Comparison of ENCODE assay signal across 8 mouse cellular contexts in genomic region chrX:16450496-16451078, GRCm38 (mm10).
A peak's percentile ranks its signal among the peaks of the same experiment; 100 is the strongest.
DNase-seq lines count a peak whose midpoint lies in the region; ATAC-seq lines count a peak whose summit lies in the region.

No protein-coding gene starts in this region.

- H3K9ac ChIP-seq in embryonic facial prominence, embryonic 13.5 days: no peak overlapping the region
- 0 out of 2 replicates have a peak overlapping the region, but pooled peaks have one; percentile 30 for H3K9ac ChIP-seq in midbrain, embryonic 16.5 days (ENCODE audit: low read depth, low read length)

- peak; percentile 0 for DNase-seq in gastrocnemius, adult 18-20 months (ENCODE audit: low spot score)
- no peak for DNase-seq in gastrocnemius, adult 8-10 months (ENCODE audit: low spot score in 2 of 2)
- DNase-seq in adrenal gland, adult 2 months: peak; percentile 33
- DNase-seq in induced T-regulatory cell, adult 2 months (ENCODE audit: low read depth): peak; percentile 0
- peak; percentile 5 to 12 for DNase-seq in left cerebral cortex, adult 8-10 months (ENCODE audit: low spot score in 2 of 2)
- peak; percentile 7 to 25 for DNase-seq in urinary bladder, postnatal 36 days (ENCODE audit: low spot score in 2 of 2)

- WGBS in embryonic facial prominence, embryonic 13.5 days: 7% methylated on average over 2 of the region's 2 CpGs
- WGBS in midbrain, embryonic 16.5 days: 7% methylated on average over 2 of the region's 2 CpGs

- H3K27ac ChIP-seq in embryonic facial prominence, embryonic 13.5 days: no peak overlapping the region
- no peak overlapping the region for H3K27ac ChIP-seq in midbrain, embryonic 16.5 days (ENCODE audit: low read length)

- no peaks in the 10 kb centered on the region for H3K9me3 ChIP-seq in embryonic facial prominence, embryonic 13.5 days
- no peaks in the 10 kb centered on the region for H3K9me3 ChIP-seq in midbrain, embryonic 16.5 days (replicated peaks; ENCODE audit: control insufficient read depth, low read length, poor library complexity, severe bottlenecking)

- H3K4me3 ChIP-seq in embryonic facial prominence, embryonic 13.5 days: no peak overlapping the region
- no peak overlapping the region for H3K4me3 ChIP-seq in midbrain, embryonic 16.5 days (ENCODE audit: low read depth, low read length)

- no peaks in the 10 kb centered on the region for H3K36me3 ChIP-seq in embryonic facial prominence, embryonic 13.5 days
- no peaks in the 10 kb centered on the region for H3K36me3 ChIP-seq in midbrain, embryonic 16.5 days (ENCODE audit: control insufficient read depth, insufficient read depth, low read length)

- H3K4me2 ChIP-seq in embryonic facial prominence, embryonic 13.5 days: peak overlapping the region; percentile 33; the same call in 1 of the 2 replicates
- H3K4me2 ChIP-seq in midbrain, embryonic 16.5 days (ENCODE audit: low read length): peak overlapping the region; percentile 33; the same call in 1 of the 2 replicates

- H3K27me3 ChIP-seq in embryonic facial prominence, embryonic 13.5 days: no peaks in the 10 kb centered on the region
- no peaks in the 10 kb centered on the region for H3K27me3 ChIP-seq in midbrain, embryonic 16.5 days (ENCODE audit: control insufficient read depth, insufficient read depth, low read depth, low read length)

- no peaks in the 10 kb centered on the region for H3K4me1 ChIP-seq in embryonic facial prominence, embryonic 13.5 days
- H3K4me1 ChIP-seq in midbrain, embryonic 16.5 days (ENCODE audit: control insufficient read depth, insufficient read depth, low read length): no peaks in the 10 kb centered on the region

- no peak for ATAC-seq in embryonic facial prominence, embryonic 13.5 days (ENCODE audit: insufficient number of reproducible peaks, insufficient read depth, low FRiP score, low TSS enrichment, low read depth)
- peak; percentile 81 for ATAC-seq in midbrain, embryonic 16.5 days

Comparison
In these comparisons a context has a peak if more than half of its experiments do, and no peak if none do; other contexts are left out.
1. DNase-seq: peak in gastrocnemius, adult 18-20 months (single experiment), adrenal gland, adult 2 months (single experiment), induced T-regulatory cell, adult 2 months (single experiment), left cerebral cortex, adult 8-10 months (2 of 2) and urinary bladder, postnatal 36 days (2 of 2); none in gastrocnemius, adult 8-10 months (0 of 2).